Mouse (Mus musculus) right cerebral cortex, postnatal 4 days (tissue): ENCODE data around the gene Atr.
"Not testable (repeated sequence)": the region's sequence is repeated elsewhere in the genome, so short reads cannot be mapped to it uniquely, and the experiment has no call there.

Source experiments
- DNase-seq: peaks from one replicate; pipeline ENCODE4 v3.0.0-alpha.2; 2022

Gene Atr

DNA sequence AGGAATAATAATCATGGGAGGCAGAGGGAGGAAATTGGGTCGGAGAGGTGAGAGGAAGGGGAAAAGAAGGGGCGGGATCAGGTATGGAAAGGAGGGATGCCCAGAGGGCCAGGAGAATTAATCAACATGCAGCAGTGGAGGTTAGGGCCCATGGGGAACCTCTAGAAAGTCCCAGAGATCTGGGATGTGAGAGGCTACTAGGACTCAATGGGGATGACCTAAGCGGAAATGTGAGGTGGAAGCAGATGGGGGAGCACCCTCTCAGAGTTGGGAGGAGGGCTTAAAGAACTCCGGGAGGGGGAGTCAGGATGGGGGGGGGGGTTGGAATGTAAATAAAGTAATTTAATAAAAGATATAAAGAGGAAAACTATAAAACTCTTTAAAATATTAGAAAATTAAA is 96.3 kb downstream of the Atr start:
- no peak for DNase-seq

DNA sequence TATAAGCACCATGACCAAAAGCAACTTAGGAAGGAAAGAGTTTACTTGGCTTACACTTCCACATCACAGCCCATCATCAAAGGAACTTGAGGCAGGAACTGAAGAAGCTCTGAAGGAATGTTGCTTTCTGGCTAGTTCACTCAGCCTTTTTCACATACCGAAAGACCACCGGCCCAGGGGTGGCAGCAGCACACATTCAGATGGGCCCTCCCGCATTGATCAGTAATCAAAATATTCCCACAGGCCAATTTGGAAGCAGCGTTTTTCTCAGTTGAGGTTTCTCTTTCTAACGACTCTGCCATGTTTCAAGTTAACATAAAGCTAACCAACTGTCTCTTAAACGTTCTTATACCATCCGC is 96.8 kb downstream of the Atr start:
- peak; percentile 39 for DNase-seq

DNA sequence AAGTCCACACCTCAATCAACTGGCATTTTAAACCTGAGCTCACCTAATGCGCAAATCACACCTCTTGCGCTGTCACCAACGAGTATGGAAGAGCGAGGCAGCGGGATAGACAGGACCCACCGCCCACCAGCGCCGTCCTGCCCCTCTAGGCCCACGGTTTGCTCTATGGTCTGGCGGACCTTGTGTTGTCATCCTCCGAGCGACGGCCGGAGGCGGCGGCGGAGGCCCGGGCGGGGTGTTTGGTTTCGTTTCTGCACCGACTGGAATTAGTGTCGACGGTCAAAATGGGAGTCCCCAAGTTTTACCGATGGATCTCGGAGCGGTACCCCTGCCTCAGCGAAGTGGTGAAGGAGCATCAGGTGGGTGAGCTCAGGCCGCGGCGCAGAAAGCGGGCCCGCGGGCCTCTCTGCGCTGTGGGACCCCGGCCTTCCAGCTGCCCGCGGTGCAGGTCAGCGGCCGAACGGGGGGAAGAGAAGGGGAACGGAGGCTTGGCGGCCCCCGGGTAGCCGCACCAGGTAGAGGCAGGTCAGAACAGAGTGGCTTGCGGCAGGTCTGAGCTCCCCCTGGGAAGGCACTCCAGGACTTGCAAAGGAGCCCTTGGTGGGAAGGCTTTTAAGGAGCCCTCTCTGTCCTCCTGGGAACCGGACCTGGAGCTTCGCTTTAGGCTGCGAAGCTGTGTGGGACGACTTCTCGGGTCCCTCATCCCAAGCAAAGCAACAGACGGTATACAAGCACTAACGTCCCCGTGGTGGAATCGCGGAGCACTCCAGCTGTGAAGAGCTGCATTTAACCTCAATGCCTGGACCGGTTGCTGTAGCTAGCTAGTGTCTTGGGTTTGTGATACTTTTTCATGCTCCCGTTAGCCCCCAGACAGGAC is 97.4 kb downstream of the Atr start, which contains the start of gene Xrn1:
Gene Xrn1 (plus strand): TSS at position 176 of the 877 bp plus-strand sequence.
- peak; percentile 89 for DNase-seq

DNA sequence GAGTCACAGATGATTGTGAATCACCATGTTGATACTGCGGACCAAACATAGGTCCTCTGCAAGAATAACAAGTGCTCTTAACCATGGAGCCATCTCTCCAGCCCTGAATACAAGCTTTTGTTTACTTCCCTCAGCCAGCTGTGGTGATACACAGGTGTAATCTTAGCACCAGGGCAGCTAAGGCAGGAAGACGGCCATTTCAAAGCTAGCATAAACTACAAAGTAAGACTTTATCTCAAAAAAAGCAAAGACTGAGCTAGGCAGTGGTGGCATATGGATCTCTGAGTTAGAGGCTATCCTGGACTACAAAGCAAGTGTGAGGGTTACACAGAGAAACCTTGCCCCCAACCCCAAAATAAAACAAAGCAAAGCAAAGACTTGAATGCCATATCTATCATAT is 100.2 kb downstream of the Atr start:
- DNase-seq, result no peak

GRCm38 (mm10) chr9:95958041-95958730 is 100.8 kb downstream of the Atr start:
- DNase-seq, result no peak

- DNase-seq, result not testable (repeated sequence)
These were observed 101.3 kb downstream of the Atr start for GRCm38 (mm10) chr9:95958731-95959105.

DNA sequence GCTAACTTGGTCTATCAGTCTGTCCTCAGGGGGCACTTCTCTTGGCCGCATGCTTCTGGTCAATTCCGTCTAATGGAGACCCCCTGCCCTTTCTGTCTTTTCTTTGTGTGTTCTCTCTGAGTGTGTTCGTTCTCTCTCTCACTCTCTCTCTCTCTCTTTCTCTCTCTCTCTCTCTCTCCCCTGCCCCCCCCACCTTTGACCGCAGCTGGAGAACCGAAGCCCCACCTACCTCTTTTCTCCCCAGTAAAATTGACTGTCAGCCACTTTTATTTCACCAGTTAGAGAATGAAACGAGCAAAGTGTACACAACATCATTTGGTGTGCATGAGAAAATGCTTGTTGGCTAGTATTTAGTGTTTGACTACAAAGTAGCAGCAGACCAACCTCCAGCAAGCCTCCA is 101.8 kb downstream of the Atr start:
- no peak for DNase-seq

DNA sequence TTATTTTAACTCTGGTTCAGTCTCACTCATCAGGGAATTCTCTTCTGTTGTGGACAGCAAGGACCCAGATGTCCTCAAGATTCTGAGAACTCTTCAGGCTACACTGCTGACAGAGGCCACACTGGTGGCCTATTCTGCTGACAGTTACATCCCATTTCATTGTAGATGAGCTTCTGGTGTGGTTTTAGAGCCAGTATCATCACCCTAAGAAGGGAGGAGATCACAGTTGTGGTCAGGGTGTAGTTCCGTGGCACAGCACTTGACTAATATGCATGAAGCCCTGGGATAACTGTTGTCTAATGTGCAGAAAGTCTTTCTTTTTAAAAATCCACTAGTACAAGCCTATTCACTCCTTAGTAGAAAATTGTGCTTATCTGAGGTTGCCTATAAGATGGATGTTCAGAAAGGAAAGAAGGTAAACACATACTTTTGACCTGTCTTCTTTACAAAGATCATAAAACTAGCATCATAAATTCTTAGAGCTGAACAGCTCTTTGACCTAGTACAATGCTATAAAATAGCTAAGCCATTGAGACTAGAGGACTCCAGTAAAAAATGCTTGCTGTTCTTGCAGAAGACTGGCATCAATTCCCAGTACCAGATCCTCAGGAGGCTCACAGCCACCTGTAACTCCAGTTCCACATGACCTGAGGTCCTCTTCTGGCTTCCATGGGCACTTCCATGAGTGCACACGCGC is 102.5 kb downstream of the Atr start:
- no peak for DNase-seq

DNA sequence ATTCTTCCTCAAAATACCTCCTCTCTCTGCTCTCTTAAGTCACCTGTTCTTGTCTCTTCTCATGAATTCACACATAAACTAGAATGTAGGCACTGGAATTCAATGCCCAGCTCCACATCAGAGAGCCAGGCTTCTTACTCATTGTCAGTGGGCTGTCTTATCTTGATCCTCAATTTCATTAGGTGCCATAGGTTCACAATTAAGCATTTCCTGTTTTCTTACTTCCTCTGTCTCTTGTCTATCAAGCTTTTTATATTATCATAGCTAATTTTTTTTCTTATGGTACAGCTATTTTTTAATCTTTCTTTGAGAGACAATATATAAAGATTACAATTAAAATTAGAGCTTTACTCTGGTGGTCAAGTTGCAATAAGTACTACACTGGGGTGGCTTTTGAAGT is 103.7 kb downstream of the Atr start:
- no peak for DNase-seq

DNA sequence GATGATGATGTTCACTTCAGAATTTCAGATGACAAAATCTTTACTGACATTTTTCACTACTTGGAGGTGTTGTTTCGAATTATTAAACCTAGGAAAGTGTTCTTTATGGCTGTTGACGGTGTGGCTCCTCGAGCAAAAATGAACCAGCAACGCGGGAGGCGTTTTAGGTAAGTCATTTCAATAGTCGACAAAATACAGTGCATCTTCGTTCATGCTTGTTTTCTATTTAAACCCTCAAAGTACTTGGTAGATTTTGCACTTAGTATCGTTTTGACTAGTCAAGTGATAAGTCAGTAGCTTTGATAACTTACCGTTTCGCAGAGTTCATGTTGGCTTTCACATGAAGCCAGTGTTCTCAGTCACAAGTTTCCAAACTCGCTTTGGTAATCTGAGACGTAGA is 106.6 kb downstream of the Atr start:
- DNase-seq, result no peak

DNA sequence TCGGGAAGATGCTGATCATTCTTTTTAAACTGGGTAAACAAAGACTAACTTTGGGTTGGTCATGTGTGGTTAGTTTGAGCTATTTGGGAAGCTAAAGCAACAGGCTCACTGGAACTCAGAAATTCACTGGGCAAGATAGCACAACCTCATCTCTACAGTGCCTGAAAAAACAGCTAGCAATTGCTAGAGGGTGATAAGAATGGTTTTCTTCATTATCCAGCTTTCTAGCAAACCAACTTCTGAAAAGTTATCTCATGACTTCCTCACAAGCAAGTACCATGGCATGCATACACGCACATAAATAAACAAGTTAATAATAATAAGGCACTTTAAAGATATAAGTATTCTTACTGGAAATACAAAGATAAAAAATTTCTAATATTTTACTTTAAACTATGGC is 120.9 kb downstream of the Atr start:
- DNase-seq, result no peak

GRCm38 (mm10) chr9:95979896-95980295 is 122.5 kb downstream of the Atr start:
- no peak for DNase-seq

DNA sequence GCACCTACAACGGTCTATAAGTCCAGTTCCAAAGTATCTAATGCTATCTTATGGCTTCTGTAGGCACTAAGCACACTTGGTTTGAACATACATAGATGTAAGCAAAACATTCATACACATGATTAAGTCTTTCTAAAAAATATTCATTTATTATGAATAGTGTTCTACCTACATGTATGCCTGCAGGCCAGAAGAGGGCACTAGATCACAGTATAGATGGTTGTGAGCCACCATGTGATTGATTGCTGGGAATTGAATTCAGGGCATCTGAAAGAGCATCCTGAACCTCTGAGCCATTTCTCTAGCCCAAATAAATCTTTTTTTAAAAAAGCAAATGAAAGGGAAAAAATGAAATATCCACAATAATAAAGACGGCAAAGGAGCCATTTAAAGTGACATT is 134.9 kb downstream of the Atr start:
- DNase-seq, result no peak
